Mouse (Mus musculus) stomach, embryonic 16.5 days (tissue): Measurements from ENCODE around the gene Tle2. TPM values are rescaled to one million over a fixed set of nuclear protein-coding genes. Genes with fewer than 3 reads are reported as not detected.

Experiments used
- ATAC-seq: fragments of 200-750 bp; cut with Nextera tagmentation; 2 replicates; pipeline ENCODE4 v1.8.0; 2017; ENCODE audit warnings: moderate number of reproducible peaks, moderate TSS enrichment; ENCODE audit not compliant: insufficient read depth, low FRiP score
- H3K27ac ChIP-seq: fragments of 300-500 bp; sonication (generic); 2 replicates; pipeline ENCODE4 v1.5.1; 2014; ENCODE audit warnings: low read length
- H3K27me3 ChIP-seq: fragments of 300-500 bp; sonication (generic); 2 replicates; pipeline ENCODE4 v1.6.1; 2014; ENCODE audit warnings: low read length, control low read depth, mixed read lengths; ENCODE audit not compliant: control insufficient read depth, insufficient read depth
- H3K36me3 ChIP-seq: fragments of 300-500 bp; sonication (generic); 2 replicates; pipeline ENCODE4 v1.6.1; 2014; ENCODE audit warnings: low read length; ENCODE audit not compliant: control insufficient read depth, insufficient read depth
- H3K4me1 ChIP-seq: fragments of 300-500 bp; sonication (generic); 2 replicates; pipeline ENCODE4 v1.6.1; 2014; ENCODE audit warnings: low read length, control low read depth, mixed read lengths; ENCODE audit not compliant: control insufficient read depth, insufficient read depth
- H3K4me2 ChIP-seq: fragments of 300-500 bp; sonication (generic); 2 replicates; pipeline ENCODE4 v1.6.1; 2014; ENCODE audit warnings: low read depth, low read length, mixed read lengths
- H3K4me3 ChIP-seq: fragments of 300-500 bp; sonication (generic); replicated peaks from 2 replicates; pipeline ENCODE4 v1.5.1; 2014; ENCODE audit warnings: mild to moderate bottlenecking, low read length
- H3K9ac ChIP-seq: fragments of 300-500 bp; sonication (generic); 2 replicates; pipeline ENCODE4 v1.6.1; 2014; ENCODE audit warnings: low read length
- H3K9me3 ChIP-seq: fragments of 300-500 bp; sonication (generic); replicated peaks from 2 replicates; pipeline ENCODE4 v1.6.1; 2016; ENCODE audit warnings: low read length, control low read depth; ENCODE audit not compliant: control insufficient read depth
- WGBS: fragments of 180-500 bp; shearing (Covaris S2); extraction: QIAGEN DNeasy Blood & Tissue Kit; methylation state at CpG from one replicate; pipeline ENCODE4 v1.1.7; 2014; 5-methylcytosine and 5-hydroxymethylcytosine counted together
- polyA plus RNA-seq: library from polyadenylated mRNA; unstranded; fragments of >200 nt; fragmentation: Nextera tagmentation; extraction: Ambion mirVana; gene quantifications from 2 replicates; pipeline ENCODE4 v1.2.1, GENCODE M21; 2015

Gene Tle2
- polyA plus RNA-seq, 1 experiment from 2014 or later: 20.6 TPM

DNA sequence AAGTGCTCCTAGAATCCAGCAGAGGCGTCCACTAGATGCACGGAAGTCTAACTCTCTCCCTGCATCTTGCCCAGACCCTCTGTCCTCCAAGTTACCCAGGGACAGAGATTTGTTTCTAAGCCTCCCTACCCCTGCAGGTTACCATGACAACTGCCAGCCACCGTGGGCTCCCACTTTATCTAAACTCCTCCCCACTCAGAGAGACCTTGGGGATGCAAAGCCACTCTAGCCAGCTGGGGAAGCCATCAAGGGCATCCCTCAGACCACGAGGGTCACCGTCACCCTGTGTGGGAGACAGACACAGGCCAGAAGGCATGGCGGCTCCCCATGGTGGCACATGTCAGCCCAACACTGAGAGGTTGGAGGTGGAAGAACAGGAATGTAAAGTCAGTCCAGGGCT lies 9.0 kb downstream of the Tle2 start:
- Histone ChIP-seq H3K9ac (no peak overlapping the region), H3K9me3 (no peaks in the 10 kb centered on the region), H3K4me2 (no peak overlapping the region), H3K4me1 (peaks cover 7% of the 10 kb centered on the region; the same call in 1 of the 2 replicates), H3K4me3 (no peak overlapping the region), H3K27me3 (no peaks in the 10 kb centered on the region), H3K36me3 (peaks cover 2% of the 10 kb centered on the region; the same call in 1 of the 2 replicates), H3K27ac (no peak overlapping the region)
- 59% methylated on average over 6 of the region's 6 CpGs for WGBS
- no peak for ATAC-seq

DNA sequence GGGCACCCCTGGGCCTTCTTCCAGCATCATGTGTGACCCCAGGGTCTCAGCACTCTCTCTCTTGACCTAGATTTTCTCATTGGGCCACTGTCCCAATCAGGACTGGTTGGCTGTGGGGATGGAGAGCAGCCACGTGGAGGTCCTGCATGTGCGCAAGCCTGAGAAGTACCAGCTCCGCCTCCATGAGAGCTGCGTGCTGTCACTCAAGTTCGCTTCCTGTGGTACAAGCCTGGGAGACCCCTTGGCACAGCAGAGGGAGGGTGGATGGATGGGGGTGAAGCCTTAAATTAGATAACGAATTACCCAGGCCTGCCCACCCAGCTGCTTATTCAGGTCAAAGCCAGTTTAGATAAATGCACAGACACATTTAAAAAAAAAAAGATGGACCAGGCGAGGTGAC lies 14.4 kb downstream of the Tle2 start:
- H3K4me1 ChIP-seq: no peaks in the 10 kb centered on the region
- 71% methylated on average over 7 of the region's 7 CpGs for WGBS

DNA sequence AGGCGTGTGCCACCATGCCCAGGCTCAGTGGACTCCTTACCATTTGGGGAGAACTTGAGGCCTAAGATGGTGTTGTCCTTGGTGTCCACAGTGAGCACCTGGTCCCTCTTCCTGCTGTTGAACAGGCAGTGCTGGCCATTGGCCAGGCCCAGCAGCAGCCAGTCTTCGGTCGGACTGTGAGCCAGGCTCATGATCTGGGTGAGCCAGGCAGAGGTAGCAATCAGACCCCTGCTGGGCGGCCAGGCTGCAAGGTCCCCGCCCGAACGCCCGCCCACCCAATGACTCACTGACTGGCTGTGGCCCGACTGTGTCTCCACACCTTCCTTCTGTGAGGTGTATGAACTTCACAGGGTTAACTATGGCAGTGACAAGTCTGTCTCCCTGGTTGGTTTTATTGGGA lies 17.5 kb downstream of the Tle2 start:
- 44% methylated on average over 9 of the region's 9 CpGs for WGBS
- Histone ChIP-seq H3K9me3 (no peaks in the 10 kb centered on the region), H3K9ac (no peak overlapping the region), H3K36me3 (no peaks in the 10 kb centered on the region), H3K4me2 (no peak overlapping the region), H3K27ac (no peak overlapping the region), H3K4me3 (no peak overlapping the region), H3K27me3 (peaks cover 3% of the 10 kb centered on the region), H3K4me1 (peaks cover 9% of the 10 kb centered on the region)
- no peak for ATAC-seq

More for the DNA sequence above, 14.4 kb downstream of the Tle2 start:
- H3K4me2 ChIP-seq: no peak overlapping the region
- ATAC-seq: no peak
- H3K27me3 ChIP-seq: no peaks in the 10 kb centered on the region; the same call in 1 of the 2 replicates
- H3K9me3 ChIP-seq: no peaks in the 10 kb centered on the region
- no peak overlapping the region for H3K9ac ChIP-seq
- no peak overlapping the region for H3K27ac ChIP-seq
- H3K36me3 ChIP-seq: peaks cover 2% of the 10 kb centered on the region; the same call in 1 of the 2 replicates
- H3K4me3 ChIP-seq: no peak overlapping the region

DNA sequence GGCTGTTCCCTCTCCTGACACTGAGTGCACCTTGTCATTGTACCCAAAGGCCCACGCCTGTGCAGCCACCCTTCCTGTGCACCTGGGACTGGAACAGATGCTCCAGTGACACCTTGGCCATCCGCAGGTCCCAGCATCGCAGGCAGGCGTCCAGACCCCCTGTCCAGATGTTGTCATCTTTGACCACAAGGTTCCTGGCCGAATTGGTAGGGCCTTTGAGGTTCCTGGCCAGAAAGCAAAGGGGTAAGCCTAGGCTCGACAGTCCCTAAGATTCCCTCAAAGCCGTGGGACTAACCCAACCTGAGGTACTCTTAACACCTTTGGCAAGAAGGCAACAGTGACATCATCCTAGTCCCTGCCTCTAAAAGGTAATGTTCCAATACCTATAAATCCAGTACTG lies 18.3 kb downstream of the Tle2 start:
- ATAC-seq: no peak
- no peak overlapping the region for H3K4me2 ChIP-seq
- 77% methylated on average over 7 of the region's 7 CpGs for WGBS

DNA sequence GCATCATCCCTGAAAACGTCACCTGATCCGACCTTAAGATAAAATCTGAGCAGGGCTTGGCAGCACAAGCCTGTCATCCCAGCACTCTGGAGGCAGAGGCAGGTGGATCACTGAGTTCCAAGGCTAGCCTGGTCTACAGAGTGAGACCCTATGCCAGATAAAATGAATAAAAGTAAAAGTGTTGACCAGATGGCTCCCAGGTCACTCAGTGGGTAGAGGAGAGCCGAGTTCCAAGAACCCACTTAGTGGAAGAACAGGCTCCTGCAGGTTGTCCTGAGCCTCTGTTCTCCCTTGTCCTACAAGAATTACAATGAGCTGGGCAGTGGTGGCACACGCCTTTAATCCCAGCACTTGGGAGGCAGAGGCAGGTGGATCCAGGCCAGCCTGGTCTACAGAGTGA lies 18.9 kb downstream of the Tle2 start:
- Histone ChIP-seq H3K4me3 (no peak overlapping the region), H3K9ac (no peak overlapping the region), H3K27me3 (peaks cover 3% of the 10 kb centered on the region), H3K4me1 (peaks cover 18% of the 10 kb centered on the region), H3K4me2 (no peak overlapping the region), H3K36me3 (no peaks in the 10 kb centered on the region), H3K27ac (no peak overlapping the region), H3K9me3 (no peaks in the 10 kb centered on the region)
- no peak for ATAC-seq
- 60% methylated on average over 4 of the region's 4 CpGs for WGBS

More for the DNA sequence above, 18.3 kb downstream of the Tle2 start:
- Histone ChIP-seq H3K9me3 (no peaks in the 10 kb centered on the region), H3K27me3 (peaks cover 3% of the 10 kb centered on the region), H3K4me1 (peaks cover 15% of the 10 kb centered on the region), H3K36me3 (no peaks in the 10 kb centered on the region), H3K9ac (no peak overlapping the region), H3K4me3 (no peak overlapping the region), H3K27ac (no peak overlapping the region)

DNA sequence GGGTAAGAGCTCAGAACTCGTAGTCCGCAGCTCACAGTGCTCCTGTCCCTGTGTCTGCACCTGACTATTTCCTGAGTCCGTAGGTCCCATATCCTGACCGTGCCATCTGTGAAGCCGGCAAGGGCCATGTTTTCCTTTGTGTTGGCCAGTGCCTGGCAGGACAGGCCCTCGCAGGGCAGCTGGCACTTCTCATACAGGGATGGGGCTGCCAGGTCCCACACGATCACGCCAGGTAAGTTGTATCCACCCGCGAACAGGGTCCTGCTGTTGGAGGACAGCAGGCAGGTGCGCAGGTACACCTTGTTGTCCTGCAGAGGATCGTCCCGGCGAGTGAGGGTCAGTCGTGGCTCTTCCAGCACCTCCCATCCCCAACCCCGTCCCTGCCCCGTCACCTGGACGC lies 19.6 kb downstream of the Tle2 start:
- Histone ChIP-seq H3K9ac (no peak overlapping the region), H3K4me3 (no peak overlapping the region), H3K36me3 (no peaks in the 10 kb centered on the region), H3K27me3 (peaks cover 3% of the 10 kb centered on the region), H3K27ac (no peak overlapping the region), H3K4me2 (no peak overlapping the region), H3K9me3 (no peaks in the 10 kb centered on the region), H3K4me1 (peaks cover 18% of the 10 kb centered on the region)
- ATAC-seq: no peak
- WGBS: 74% methylated on average over 18 of the region's 18 CpGs

DNA sequence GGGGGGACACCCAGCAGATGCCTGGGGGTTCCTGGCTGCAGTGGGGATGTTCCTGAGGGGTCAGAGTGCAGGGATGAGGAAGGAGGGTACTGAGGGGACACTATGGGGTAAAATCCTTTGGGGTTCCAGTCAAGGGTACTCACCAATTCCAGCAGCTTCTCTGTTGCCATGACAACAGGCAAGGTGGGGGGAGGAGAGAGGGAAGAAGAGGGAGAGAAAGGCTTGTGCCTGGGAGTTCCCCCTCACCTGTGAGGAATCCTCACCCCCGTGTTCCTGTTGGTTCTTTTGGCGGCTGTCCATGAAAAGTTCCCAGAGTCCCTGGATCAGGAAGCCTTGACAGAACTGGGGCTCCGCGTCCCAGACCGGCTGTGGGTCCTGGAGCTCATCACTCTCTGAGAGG lies 21.2 kb downstream of the Tle2 start:
- peaks cover 3% of the 10 kb centered on the region for H3K27me3 ChIP-seq
- peaks cover 26% of the 10 kb centered on the region for H3K4me1 ChIP-seq
- H3K9ac ChIP-seq: no peak overlapping the region
- ATAC-seq: no peak
- 31% methylated on average over 5 of the region's 5 CpGs for WGBS
- no peak overlapping the region for H3K4me2 ChIP-seq
- H3K4me3 ChIP-seq: no peak overlapping the region
- H3K36me3 ChIP-seq: no peaks in the 10 kb centered on the region
- H3K27ac ChIP-seq: 0 out of 2 replicates have a peak overlapping the region, but pooled peaks have one; percentile 73
- no peaks in the 10 kb centered on the region for H3K9me3 ChIP-seq

DNA sequence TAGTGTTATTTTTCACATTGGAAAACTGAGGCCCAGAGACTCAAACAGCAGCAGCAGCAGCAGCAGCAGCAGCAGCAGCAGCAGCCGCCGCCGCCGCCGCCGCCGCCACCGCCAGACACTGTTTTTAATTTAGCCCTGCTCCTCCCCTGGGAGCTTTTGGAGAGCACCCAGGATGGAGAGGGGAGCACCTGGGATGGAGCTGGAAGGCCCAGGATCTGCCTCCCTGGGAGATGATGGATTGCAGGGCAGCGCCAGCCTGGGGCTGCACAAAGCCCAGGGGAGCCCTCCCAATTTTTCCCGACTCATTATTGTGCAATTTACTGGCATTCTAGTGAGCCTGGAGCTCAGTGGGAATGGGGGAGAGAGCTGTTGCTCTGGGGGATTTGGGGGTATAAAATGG lies 22.2 kb downstream of the Tle2 start:
- Histone ChIP-seq H3K4me1 (peaks cover 35% of the 10 kb centered on the region), H3K9ac (peak overlapping the region; percentile 65)
- ATAC-seq: no peak

DNA sequence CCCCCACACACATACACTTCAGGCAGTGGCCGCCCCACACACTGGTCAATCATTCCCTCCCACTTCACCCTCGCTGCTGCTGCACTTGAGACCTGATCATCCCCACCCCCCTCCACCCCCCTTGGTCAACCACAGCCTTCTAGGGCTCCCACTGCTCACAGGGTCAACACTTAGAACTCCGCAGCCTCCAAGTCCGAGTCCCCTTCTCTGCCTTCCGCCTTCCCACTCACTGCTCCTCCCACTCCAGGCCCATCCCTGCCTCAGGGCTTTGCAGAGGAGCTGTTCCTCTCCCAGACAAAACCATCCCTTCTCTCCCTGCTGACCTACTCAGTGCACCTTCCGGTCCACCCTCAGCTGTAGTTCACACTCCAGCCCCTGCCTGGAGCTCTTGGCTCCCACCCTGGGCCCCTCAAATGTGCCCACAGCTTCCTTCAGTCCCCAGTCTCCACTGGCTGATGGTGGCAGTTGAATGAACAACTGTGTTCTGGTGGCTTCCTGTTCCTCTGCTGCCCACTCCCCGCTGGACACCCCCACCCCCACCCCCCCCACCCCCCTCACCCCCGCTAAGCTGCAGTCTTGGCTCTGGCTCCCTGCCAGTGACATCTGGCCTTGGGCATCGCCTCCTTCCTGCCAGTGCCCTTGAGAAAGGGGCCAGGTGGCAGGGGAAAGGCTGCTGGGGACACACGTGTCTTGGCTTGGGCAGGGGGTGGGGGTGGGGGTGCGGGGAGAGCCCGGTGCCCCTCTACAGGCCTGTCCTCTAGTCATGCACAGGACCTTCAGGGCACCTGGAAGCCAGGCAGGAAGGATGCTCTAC lies 23.0 kb downstream of the Tle2 start:
- Histone ChIP-seq H3K4me1 (peaks cover 36% of the 10 kb centered on the region), H3K4me3 (peak overlapping the region; percentile 35), H3K27ac (peak overlapping the region; percentile 73), H3K27me3 (peaks cover 3% of the 10 kb centered on the region), H3K9ac (peak overlapping the region; percentile 65), H3K4me2 (peak overlapping the region; percentile 50), H3K9me3 (no peaks in the 10 kb centered on the region), H3K36me3 (no peaks in the 10 kb centered on the region)
- peak; percentile 62 for ATAC-seq
- WGBS: 5% methylated on average over 11 of the region's 12 CpGs

More for the DNA sequence above, 22.2 kb downstream of the Tle2 start:
- 5% methylated on average over 10 of the region's 10 CpGs for WGBS
- H3K9me3 ChIP-seq: no peaks in the 10 kb centered on the region
- H3K4me3 ChIP-seq: peak overlapping the region; percentile 35
- peaks cover 3% of the 10 kb centered on the region for H3K27me3 ChIP-seq
- peak overlapping the region; percentile 50 for H3K4me2 ChIP-seq
- H3K36me3 ChIP-seq: no peaks in the 10 kb centered on the region
- H3K27ac ChIP-seq: peak overlapping the region; percentile 73
